Mouse (Mus musculus): ENCODE results near the gene Ppp1r14c.

- TF ChIP-seq CTCF (conservative IDR thresholded peaks at IDR 0.05; ENCODE audit: low read length) (no peak), NANOG (IDR thresholded peaks at IDR 0.05; ENCODE audit: borderline replicate concordance, low read length) (no peak), POU5F1 (IDR thresholded peaks at IDR 0.05; ENCODE audit: borderline replicate concordance, low read length) (no peak)
Measured at GRCm38 (mm10) chr10:3452822-3453475, 87.1 kb downstream of the Ppp1r14c start.
